Mouse (Mus musculus) kidney, embryonic 15.5 days (tissue): ENCODE data around the gene Nphs2. TPM values are rescaled to one million over a fixed set of nuclear protein-coding genes. Genes with fewer than 3 reads are reported as not detected.
"Not testable (repeated sequence)": the region's sequence is repeated elsewhere in the genome, so short reads cannot be mapped to it uniquely, and the experiment has no call there.

Source experiments
- ATAC-seq: fragments of 200-750 bp; cut with Nextera tagmentation; replicated peaks from 2 replicates; pipeline ENCODE4 v1.8.0; 2017; ENCODE audit warnings: moderate TSS enrichment; ENCODE audit not compliant: low FRiP score
- H3K27ac ChIP-seq: fragments of 300-500 bp; sonication (generic); 2 replicates; pipeline ENCODE4 v1.5.1; 2015; ENCODE audit warnings: mild to moderate bottlenecking, inconsistent platforms
- H3K27me3 ChIP-seq: fragments of 300-500 bp; sonication (generic); 2 replicates; pipeline ENCODE4 v1.6.1; 2015; ENCODE audit warnings: inconsistent platforms
- H3K36me3 ChIP-seq: fragments of 300-500 bp; sonication (generic); 2 replicates; pipeline ENCODE4 v1.6.1; 2015; ENCODE audit warnings: inconsistent platforms
- H3K4me1 ChIP-seq: fragments of 300-500 bp; sonication (generic); 2 replicates; pipeline ENCODE4 v1.6.1; 2015; ENCODE audit warnings: inconsistent platforms
- H3K4me2 ChIP-seq: fragments of 300-500 bp; sonication (generic); 2 replicates; pipeline ENCODE4 v1.6.1; 2015; ENCODE audit warnings: moderate library complexity, mild to moderate bottlenecking, inconsistent platforms
- H3K4me3 ChIP-seq: fragments of 300-500 bp; sonication (generic); replicated peaks from 2 replicates; pipeline ENCODE4 v1.5.1; 2015; ENCODE audit warnings: mild to moderate bottlenecking, inconsistent platforms
- H3K9ac ChIP-seq: fragments of 300-500 bp; sonication (generic); 2 replicates; pipeline ENCODE4 v1.6.1; 2015; ENCODE audit warnings: mild to moderate bottlenecking, inconsistent platforms
- H3K9me3 ChIP-seq: fragments of 300-500 bp; sonication (generic); replicated peaks from 2 replicates; pipeline ENCODE4 v1.6.1; 2016; ENCODE audit warnings: inconsistent platforms
- WGBS: fragments of 180-500 bp; shearing (Covaris S2); methylation state at CpG from one replicate; pipeline ENCODE4 v1.1.7; 2015; ENCODE audit warnings: mixed read lengths; 5-methylcytosine and 5-hydroxymethylcytosine counted together
- polyA plus RNA-seq: library from polyadenylated mRNA; unstranded; fragments of >200 nt; fragmentation: Nextera tagmentation; extraction: Ambion mirVana; gene quantifications from 2 replicates; pipeline ENCODE4 v1.2.1, GENCODE M21; 2015

Gene Nphs2
- 31.1 and 33.6 TPM in 2 replicates for polyA plus RNA-seq

GRCm38 (mm10) chr1:156310630-156311029 lies at the start of gene Nphs2:
Nphs2 (plus strand) TSS chr1:156310727.
- Histone ChIP-seq H3K27me3 (peaks cover 62% of the 10 kb centered on the region), H3K9ac (no peak within 1 kb of the TSS)
- ATAC-seq: peak; percentile 43; the same call in 1 of the 2 replicates

GRCm38 (mm10) chr1:156263352-156263751 lies 47.2 kb upstream of the Nphs2 start:
- ATAC-seq: 0 out of 2 replicates have a peak, but pooled peaks have one; percentile 43
- Histone ChIP-seq H3K4me3 (no peak overlapping the region), H3K9me3 (no peaks in the 10 kb centered on the region), H3K36me3 (no peaks in the 10 kb centered on the region), H3K9ac (no peak overlapping the region), H3K4me1 (no peaks in the 10 kb centered on the region), H3K27ac (no peak overlapping the region), H3K4me2 (no peak overlapping the region), H3K27me3 (peaks cover 6% of the 10 kb centered on the region; the same call in 1 of the 2 replicates)
- 50% methylated on average over 2 of the region's 2 CpGs for WGBS

More at GRCm38 (mm10) chr1:156310630-156311029, at the start of gene Nphs2:
- Histone ChIP-seq H3K27ac (no peak within 1 kb of the TSS), H3K4me2 (peak within 1 kb of the TSS; percentile 53), H3K9me3 (no peaks in the 10 kb centered on the region), H3K36me3 (no peaks in the 10 kb centered on the region), H3K4me1 (peaks cover 6% of the 10 kb centered on the region), H3K4me3 (peak within 1 kb of the TSS; percentile 33)
- 2% methylated on average over 29 of the region's 29 CpGs for WGBS

- Histone ChIP-seq H3K4me1 (no peaks in the 10 kb centered on the region), H3K9me3 (no peaks in the 10 kb centered on the region), H3K4me3 (no peak overlapping the region), H3K4me2 (no peak overlapping the region), H3K36me3 (no peaks in the 10 kb centered on the region), H3K9ac (no peak overlapping the region), H3K27me3 (peaks cover 6% of the 10 kb centered on the region; the same call in 1 of the 2 replicates), H3K27ac (no peak overlapping the region)
- no peak for ATAC-seq
- 87% methylated on average over 8 of the region's 8 CpGs for WGBS
Measured at GRCm38 (mm10) chr1:156263946-156264345, 46.6 kb upstream of the Nphs2 start.

GRCm38 (mm10) chr1:156268546-156268945 lies 42.0 kb upstream of the Nphs2 start:
- H3K4me1 ChIP-seq, H3K9me3 ChIP-seq, H3K9ac ChIP-seq, H3K4me2 ChIP-seq, H3K36me3 ChIP-seq, ATAC-seq, H3K4me3 ChIP-seq, H3K27me3 ChIP-seq: not testable (repeated sequence)
- H3K27ac ChIP-seq: 0 out of 2 replicates have a peak overlapping the region, but pooled peaks have one; percentile 2
- 42% methylated on average over 3 of the region's 3 CpGs for WGBS

- Histone ChIP-seq H3K27ac (no peak overlapping the region), H3K4me1 (no peaks in the 10 kb centered on the region), H3K9ac (no peak overlapping the region), H3K36me3 (no peaks in the 10 kb centered on the region), H3K9me3 (no peaks in the 10 kb centered on the region), H3K4me3 (no peak overlapping the region), H3K4me2 (no peak overlapping the region), H3K27me3 (0 out of 2 replicates have a peak, but pooled peaks cover 3% of the 10 kb centered on the region)
- 77% methylated on average over 9 of the region's 9 CpGs for WGBS
- no peak for ATAC-seq
Measured at GRCm38 (mm10) chr1:156270471-156270870, 40.1 kb upstream of the Nphs2 start.

- H3K9me3 ChIP-seq: no peaks in the 10 kb centered on the region
- no peaks in the 10 kb centered on the region for H3K36me3 ChIP-seq
- no peak overlapping the region for H3K4me2 ChIP-seq
- no peaks in the 10 kb centered on the region for H3K4me1 ChIP-seq
- no peak overlapping the region for H3K9ac ChIP-seq
- H3K4me3 ChIP-seq: no peak overlapping the region
- 69% methylated on average over 5 of the region's 5 CpGs for WGBS
- no peak for ATAC-seq
- H3K27me3 ChIP-seq: 0 out of 2 replicates have a peak, but pooled peaks cover 3% of the 10 kb centered on the region
- no peak overlapping the region for H3K27ac ChIP-seq
Measured at GRCm38 (mm10) chr1:156271654-156272053, 38.9 kb upstream of the Nphs2 start.

- WGBS: 64% methylated on average over 7 of the region's 7 CpGs
- no peak for ATAC-seq
- H3K4me1 ChIP-seq: no peaks in the 10 kb centered on the region
- H3K27me3 ChIP-seq: no peaks in the 10 kb centered on the region
- H3K27ac ChIP-seq: no peak overlapping the region
- no peak overlapping the region for H3K4me3 ChIP-seq
- no peaks in the 10 kb centered on the region for H3K9me3 ChIP-seq
- no peak overlapping the region for H3K9ac ChIP-seq
- no peak overlapping the region for H3K4me2 ChIP-seq
- no peaks in the 10 kb centered on the region for H3K36me3 ChIP-seq
Measured at GRCm38 (mm10) chr1:156273647-156274046, 36.9 kb upstream of the Nphs2 start.

GRCm38 (mm10) chr1:156280131-156280530 lies 30.4 kb upstream of the Nphs2 start:
- 80% methylated on average over 7 of the region's 7 CpGs for WGBS
- Histone ChIP-seq H3K9me3 (no peaks in the 10 kb centered on the region), H3K27me3 (no peaks in the 10 kb centered on the region), H3K9ac (no peak overlapping the region), H3K4me1 (no peaks in the 10 kb centered on the region), H3K27ac (no peak overlapping the region), H3K4me3 (no peak overlapping the region), H3K36me3 (no peaks in the 10 kb centered on the region), H3K4me2 (no peak overlapping the region)
- no peak for ATAC-seq

GRCm38 (mm10) chr1:156284207-156284606 lies 26.3 kb upstream of the Nphs2 start:
- Histone ChIP-seq H3K4me3 (no peak overlapping the region), H3K4me2 (no peak overlapping the region), H3K4me1 (no peaks in the 10 kb centered on the region), H3K9me3 (no peaks in the 10 kb centered on the region), H3K36me3 (no peaks in the 10 kb centered on the region), H3K27me3 (no peaks in the 10 kb centered on the region), H3K9ac (no peak overlapping the region), H3K27ac (no peak overlapping the region)
- WGBS: 72% methylated on average over 10 of the region's 10 CpGs
- no peak for ATAC-seq

- Histone ChIP-seq H3K4me2 (no peak overlapping the region), H3K9ac (no peak overlapping the region), H3K9me3 (no peaks in the 10 kb centered on the region), H3K27me3 (no peaks in the 10 kb centered on the region), H3K27ac (no peak overlapping the region), H3K4me1 (no peaks in the 10 kb centered on the region), H3K4me3 (no peak overlapping the region), H3K36me3 (no peaks in the 10 kb centered on the region)
- no peak for ATAC-seq
- WGBS: 43% methylated on average over 9 of the region's 9 CpGs
Measured at GRCm38 (mm10) chr1:156284851-156285540, 25.5 kb upstream of the Nphs2 start.

- H3K9me3 ChIP-seq: no peaks in the 10 kb centered on the region
- WGBS: 83% methylated on average over 5 of the region's 5 CpGs
- no peak overlapping the region for H3K9ac ChIP-seq
- no peaks in the 10 kb centered on the region for H3K27me3 ChIP-seq
- no peak overlapping the region for H3K4me3 ChIP-seq
- H3K36me3 ChIP-seq: no peaks in the 10 kb centered on the region
- H3K27ac ChIP-seq: no peak overlapping the region
- no peak overlapping the region for H3K4me2 ChIP-seq
- no peak for ATAC-seq
- H3K4me1 ChIP-seq: no peaks in the 10 kb centered on the region
Measured at GRCm38 (mm10) chr1:156285541-156285896, 25.0 kb upstream of the Nphs2 start.

- H3K27me3 ChIP-seq: no peaks in the 10 kb centered on the region
- H3K4me2 ChIP-seq: no peak overlapping the region
- H3K36me3 ChIP-seq: no peaks in the 10 kb centered on the region
- no peak overlapping the region for H3K9ac ChIP-seq
- 76% methylated on average over 9 of the region's 9 CpGs for WGBS
- H3K27ac ChIP-seq: no peak overlapping the region
- no peaks in the 10 kb centered on the region for H3K4me1 ChIP-seq
- no peak for ATAC-seq
- H3K9me3 ChIP-seq: no peaks in the 10 kb centered on the region
- H3K4me3 ChIP-seq: no peak overlapping the region
Measured at GRCm38 (mm10) chr1:156288556-156289221, 21.8 kb upstream of the Nphs2 start.
